Mouse (Mus musculus) limb, embryonic 11.5 days (tissue): Measurements from ENCODE around the gene Ppm1a. TPM values are rescaled to one million over a fixed set of nuclear protein-coding genes. Genes with fewer than 3 reads are reported as not detected.

Experiments used
- ATAC-seq: fragments of 200-750 bp; cut with Nextera tagmentation; 2 replicates; pipeline ENCODE4 v1.8.0; 2017; ENCODE audit warnings: low read depth; ENCODE audit not compliant: insufficient number of reproducible peaks, low FRiP score, low TSS enrichment
- DNase-seq: peaks from one replicate; pipeline ENCODE4 v3.0.0-alpha.2; 2015; ENCODE audit warnings: low spot score
- H3K27ac ChIP-seq: fragments of 300-500 bp; sonication (generic); replicated peaks from 2 replicates; pipeline ENCODE4 v1.5.1; 2014; ENCODE audit warnings: low read depth, mild to moderate bottlenecking, low read length
- H3K27me3 ChIP-seq: fragments of 300-500 bp; sonication (generic); 2 replicates; pipeline ENCODE4 v1.6.1; 2014; ENCODE audit warnings: mild to moderate bottlenecking, low read length, mixed read lengths; ENCODE audit not compliant: control insufficient read depth, insufficient read depth
- H3K36me3 ChIP-seq: fragments of 300-500 bp; sonication (generic); 2 replicates; pipeline ENCODE4 v1.6.1; 2014; ENCODE audit warnings: mild to moderate bottlenecking, low read length, moderate library complexity, mixed read lengths; ENCODE audit not compliant: control insufficient read depth, insufficient read depth
- H3K4me1 ChIP-seq: fragments of 300-500 bp; sonication (generic); 2 replicates; pipeline ENCODE4 v1.6.1; 2014; ENCODE audit warnings: low read length, mixed read lengths; ENCODE audit not compliant: control insufficient read depth, insufficient read depth
- H3K4me2 ChIP-seq: fragments of 300-500 bp; sonication (generic); 2 replicates; pipeline ENCODE4 v1.6.1; 2014; ENCODE audit warnings: low read depth, mild to moderate bottlenecking, moderate library complexity; ENCODE audit not compliant: severe bottlenecking
- H3K4me3 ChIP-seq: fragments of 300-500 bp; sonication (generic); 2 replicates; pipeline ENCODE4 v1.5.1; 2014; ENCODE audit warnings: low read depth, low read length
- H3K9ac ChIP-seq: fragments of 300-500 bp; sonication (generic); 2 replicates; pipeline ENCODE4 v1.6.1; 2014; ENCODE audit warnings: mild to moderate bottlenecking, low read length
- H3K9me3 ChIP-seq: fragments of 300-500 bp; sonication (generic); 2 replicates; pipeline ENCODE4 v1.6.1; 2016; ENCODE audit warnings: low read length; ENCODE audit not compliant: control insufficient read depth
- WGBS: fragments of 180-500 bp; shearing (Covaris S2); extraction: QIAGEN DNeasy Blood & Tissue Kit; methylation state at CpG from one replicate; pipeline ENCODE4 v1.1.7; 2014; 5-methylcytosine and 5-hydroxymethylcytosine counted together
- polyA plus RNA-seq: library from polyadenylated mRNA; unstranded; fragments of >200 nt; fragmentation: Nextera tagmentation; extraction: Ambion mirVana; gene quantifications from 2 replicates; pipeline ENCODE4 v1.2.1, GENCODE M21; 2014

The Ppm1a gene
- 63.4 and 69.1 TPM in 2 replicates for polyA plus RNA-seq

DNA sequence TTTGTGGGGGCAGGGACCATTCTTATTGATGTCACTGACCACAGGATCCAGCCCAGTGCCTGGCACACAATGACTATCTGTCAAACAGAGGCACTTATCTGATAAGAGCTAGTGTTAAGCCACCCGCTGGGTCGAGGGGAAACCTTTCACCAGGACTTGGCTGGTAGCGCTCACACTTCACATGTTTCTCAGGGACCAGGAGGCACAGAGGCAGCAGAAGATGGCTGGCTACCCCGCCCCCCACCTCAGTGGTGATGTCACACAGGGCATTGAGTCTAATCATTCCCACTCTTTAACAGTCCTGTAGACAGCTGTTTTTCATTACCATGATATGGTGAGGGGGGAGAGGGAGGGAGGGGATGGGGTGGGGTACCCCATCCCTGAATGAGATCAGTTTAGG is at the start of gene Ppm1a:
TSS of gene Ppm1a (plus strand) at position 370 of the 400 bp plus-strand sequence.
- Histone ChIP-seq H3K4me2 (no peak within 1 kb of the TSS), H3K4me1 (peaks cover 5% of the 10 kb centered on the region; the same call in 1 of the 2 replicates), H3K36me3 (no peaks in the 10 kb centered on the region), H3K27ac (no peak within 1 kb of the TSS), H3K27me3 (no peaks in the 10 kb centered on the region), H3K4me3 (no peak within 1 kb of the TSS), H3K9ac (no peak within 1 kb of the TSS), H3K9me3 (no peaks in the 10 kb centered on the region)
- ATAC-seq (no peak), DNase-seq (peak; percentile 70)
- 2% methylated on average over 4 of the region's 4 CpGs for WGBS

DNA sequence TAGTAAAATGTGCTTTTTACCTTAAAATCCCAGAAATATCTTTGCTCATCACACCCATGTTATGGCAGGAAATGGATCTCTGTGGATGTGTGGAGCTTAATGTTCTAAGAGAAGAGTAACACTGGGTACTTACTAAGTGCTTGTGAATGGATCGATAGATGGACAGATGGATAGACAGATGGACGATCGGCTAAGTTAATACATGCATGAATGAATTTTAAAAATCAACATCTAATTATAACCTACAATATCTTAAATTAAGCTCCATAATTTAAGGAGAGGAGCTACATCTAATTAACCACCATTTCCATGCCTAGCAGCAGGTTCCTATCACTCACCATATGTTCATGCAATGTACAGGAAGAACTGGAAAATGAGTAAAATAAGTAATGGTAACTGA is 47.3 kb upstream of the Ppm1a start:
- no peaks in the 10 kb centered on the region for H3K4me1 ChIP-seq
- ATAC-seq = no peak
- no peaks in the 10 kb centered on the region for H3K36me3 ChIP-seq
- no peak overlapping the region for H3K9ac ChIP-seq
- H3K27ac ChIP-seq = no peak overlapping the region
- no peaks in the 10 kb centered on the region for H3K9me3 ChIP-seq
- no peaks in the 10 kb centered on the region for H3K27me3 ChIP-seq
- H3K4me3 ChIP-seq = no peak overlapping the region
- 91% methylated on average over 3 of the region's 3 CpGs for WGBS
- no peak for DNase-seq
- no peak overlapping the region for H3K4me2 ChIP-seq

DNA sequence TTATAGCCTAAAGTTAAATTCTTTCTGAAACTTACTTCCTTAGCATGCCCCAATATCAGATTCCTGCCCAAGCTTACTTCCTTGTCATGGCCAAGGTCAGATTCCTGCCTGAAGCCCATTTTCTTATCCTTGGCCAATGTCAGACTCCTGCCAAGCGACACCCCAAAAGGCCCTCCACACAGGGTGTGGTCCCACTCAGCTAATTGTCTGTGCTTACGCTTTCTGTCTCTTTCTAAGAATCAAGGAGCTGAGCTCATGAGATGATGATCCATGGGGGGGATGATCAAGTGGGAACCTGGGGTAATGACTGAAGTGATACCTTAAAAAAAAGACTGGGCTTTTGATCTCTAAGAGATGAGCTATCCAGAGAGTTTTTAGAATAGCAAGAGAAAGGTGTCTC is 42.4 kb upstream of the Ppm1a start:
- 89% methylated on average over 2 of the region's 2 CpGs for WGBS
- no peak for ATAC-seq
- no peak overlapping the region for H3K4me3 ChIP-seq
- H3K27ac ChIP-seq = no peak overlapping the region
- no peaks in the 10 kb centered on the region for H3K27me3 ChIP-seq
- H3K9ac ChIP-seq = no peak overlapping the region
- no peaks in the 10 kb centered on the region for H3K4me1 ChIP-seq
- H3K9me3 ChIP-seq = no peaks in the 10 kb centered on the region
- DNase-seq = no peak
- no peak overlapping the region for H3K4me2 ChIP-seq
- no peaks in the 10 kb centered on the region for H3K36me3 ChIP-seq

DNA sequence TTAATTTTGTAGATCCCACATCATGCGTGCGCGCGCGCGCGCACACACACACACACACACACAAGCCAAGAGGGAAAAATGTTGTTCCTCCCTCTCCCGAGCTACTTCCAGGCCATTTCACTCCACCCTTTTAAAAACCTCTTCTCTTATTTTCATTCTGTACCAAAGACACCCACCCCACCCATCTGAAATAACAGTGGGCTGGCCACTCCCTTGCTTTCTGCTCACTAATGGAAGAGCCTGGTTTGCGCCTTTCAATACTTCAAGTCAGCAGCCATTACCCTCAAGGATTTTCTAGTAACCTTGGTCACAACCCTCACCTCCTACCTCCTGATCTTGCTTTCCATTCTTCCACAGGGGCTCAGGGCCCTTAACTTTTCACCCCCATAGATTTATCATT is 41.4 kb upstream of the Ppm1a start:
- no peak overlapping the region for H3K27ac ChIP-seq
- no peaks in the 10 kb centered on the region for H3K4me1 ChIP-seq
- H3K9me3 ChIP-seq = no peaks in the 10 kb centered on the region
- ATAC-seq (no peak), DNase-seq (no peak)
- no peaks in the 10 kb centered on the region for H3K27me3 ChIP-seq
- no peaks in the 10 kb centered on the region for H3K36me3 ChIP-seq
- no peak overlapping the region for H3K4me3 ChIP-seq
- H3K9ac ChIP-seq = no peak overlapping the region
- 96% methylated on average over 9 of the region's 9 CpGs for WGBS
- H3K4me2 ChIP-seq = no peak overlapping the region

DNA sequence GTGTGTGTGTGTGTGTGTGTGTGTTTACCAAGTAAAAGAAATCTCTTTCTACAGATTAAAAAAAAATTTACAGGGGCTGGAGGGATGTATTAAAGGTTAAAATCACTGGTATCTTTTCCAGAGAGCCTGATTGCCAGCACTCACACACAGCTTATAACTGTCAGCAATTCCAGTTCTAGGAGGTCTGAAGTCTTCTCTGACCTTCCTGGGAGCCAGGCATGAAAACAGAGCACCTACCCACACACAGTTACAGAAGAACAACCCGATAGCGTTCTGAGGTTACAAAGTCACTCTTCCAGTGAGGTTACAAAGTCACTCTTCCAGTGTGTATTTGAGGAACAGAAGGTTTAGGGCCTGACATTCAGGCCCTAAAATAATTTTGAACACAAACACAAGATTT is 38.2 kb upstream of the Ppm1a start:
- WGBS = 74% methylated on average over 2 of the region's 2 CpGs
- H3K36me3 ChIP-seq = no peaks in the 10 kb centered on the region
- no peak overlapping the region for H3K27ac ChIP-seq
- H3K9me3 ChIP-seq = no peaks in the 10 kb centered on the region
- DNase-seq = no peak
- no peak overlapping the region for H3K4me3 ChIP-seq
- no peaks in the 10 kb centered on the region for H3K27me3 ChIP-seq
- no peaks in the 10 kb centered on the region for H3K4me1 ChIP-seq
- no peak overlapping the region for H3K9ac ChIP-seq
- ATAC-seq = no peak
- no peak overlapping the region for H3K4me2 ChIP-seq

DNA sequence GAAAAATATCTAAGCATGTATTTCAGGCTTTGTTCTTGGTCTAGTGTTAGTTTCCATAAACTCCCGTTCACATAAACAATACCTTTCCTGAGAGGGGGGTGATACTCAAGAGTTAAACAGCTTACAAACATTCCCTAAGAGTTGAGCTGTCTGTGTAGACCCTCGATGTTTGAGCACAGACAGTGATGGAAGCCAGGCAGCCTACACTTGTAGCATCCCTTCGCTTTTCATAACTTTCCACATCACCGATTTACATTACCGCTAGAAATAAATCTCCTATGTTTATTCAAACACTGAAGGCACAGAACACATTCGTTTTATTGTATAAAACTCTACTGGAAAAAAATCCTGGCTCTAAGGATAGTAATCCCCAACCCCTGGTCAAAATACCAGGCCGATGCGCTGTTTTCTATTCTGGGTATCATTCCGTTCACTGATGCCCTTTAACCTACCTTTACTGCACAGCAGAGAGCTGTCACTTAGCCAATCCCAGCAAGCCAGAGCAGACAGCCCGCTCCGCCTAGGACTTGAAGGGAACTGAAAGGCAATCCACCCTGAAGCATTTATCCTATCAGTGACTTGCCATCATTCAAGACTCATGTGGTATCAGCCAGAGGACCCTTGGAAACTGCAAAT is 37.7 kb upstream of the Ppm1a start:
- WGBS = 83% methylated on average over 11 of the region's 11 CpGs
- H3K9ac ChIP-seq = no peak overlapping the region
- no peak for DNase-seq
- H3K9me3 ChIP-seq = no peaks in the 10 kb centered on the region
- H3K4me3 ChIP-seq = no peak overlapping the region
- no peaks in the 10 kb centered on the region for H3K27me3 ChIP-seq
- ATAC-seq = no peak
- no peak overlapping the region for H3K4me2 ChIP-seq
- H3K36me3 ChIP-seq = no peaks in the 10 kb centered on the region
- H3K4me1 ChIP-seq = no peaks in the 10 kb centered on the region
- no peak overlapping the region for H3K27ac ChIP-seq

DNA sequence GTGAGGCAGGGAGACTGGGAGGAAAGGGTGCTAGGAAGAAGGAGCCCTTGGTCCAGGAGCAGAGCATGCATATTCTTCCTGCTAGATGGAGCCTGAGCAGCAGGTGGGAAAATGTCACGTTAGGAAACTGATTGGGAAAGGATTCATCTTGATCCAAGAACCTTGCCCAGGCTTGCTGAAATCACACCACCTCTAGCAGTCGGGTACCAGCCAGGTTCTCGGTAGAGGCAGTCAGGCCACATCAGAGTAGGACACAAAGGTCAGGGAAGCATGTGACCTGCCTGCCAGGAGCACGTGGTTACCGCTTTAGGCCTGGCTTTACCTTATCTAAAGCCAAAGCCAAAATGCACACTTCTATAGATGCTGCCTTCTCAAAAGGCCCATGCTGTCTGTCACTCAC is 35.5 kb upstream of the Ppm1a start:
- no peak for DNase-seq
- H3K9ac ChIP-seq = no peak overlapping the region
- H3K36me3 ChIP-seq = no peaks in the 10 kb centered on the region
- no peaks in the 10 kb centered on the region for H3K9me3 ChIP-seq
- no peak overlapping the region for H3K4me2 ChIP-seq
- H3K27ac ChIP-seq = no peak overlapping the region
- H3K27me3 ChIP-seq = no peaks in the 10 kb centered on the region
- ATAC-seq = no peak
- no peak overlapping the region for H3K4me3 ChIP-seq
- H3K4me1 ChIP-seq = no peaks in the 10 kb centered on the region
- 81% methylated on average over 5 of the region's 5 CpGs for WGBS

DNA sequence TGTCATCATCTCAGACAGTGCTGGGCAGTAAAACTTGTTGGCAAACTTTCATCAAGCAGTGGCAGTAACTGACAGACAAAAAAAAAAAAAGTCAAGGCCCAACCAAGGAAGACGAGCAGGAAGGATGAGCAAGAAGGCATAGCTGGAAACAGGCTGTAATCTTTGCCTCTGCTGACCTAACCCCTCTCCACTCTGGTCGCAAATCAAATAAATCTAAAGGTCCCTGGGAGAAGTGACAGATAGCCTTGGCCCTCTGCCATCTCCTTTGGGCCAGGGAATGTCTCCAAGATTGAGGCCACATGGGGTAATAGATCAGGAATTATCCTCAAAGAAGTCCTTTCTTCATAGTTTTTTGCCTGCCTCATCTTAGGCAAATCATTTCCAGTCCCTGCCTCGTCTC is 33.3 kb upstream of the Ppm1a start:
- 34% methylated on average over 3 of the region's 3 CpGs for WGBS
- no peaks in the 10 kb centered on the region for H3K4me1 ChIP-seq
- H3K9ac ChIP-seq = no peak overlapping the region
- no peak for DNase-seq
- no peaks in the 10 kb centered on the region for H3K27me3 ChIP-seq
- H3K4me3 ChIP-seq = no peak overlapping the region
- no peaks in the 10 kb centered on the region for H3K36me3 ChIP-seq
- ATAC-seq = no peak
- no peaks in the 10 kb centered on the region for H3K9me3 ChIP-seq
- H3K27ac ChIP-seq = no peak overlapping the region
- no peak overlapping the region for H3K4me2 ChIP-seq

DNA sequence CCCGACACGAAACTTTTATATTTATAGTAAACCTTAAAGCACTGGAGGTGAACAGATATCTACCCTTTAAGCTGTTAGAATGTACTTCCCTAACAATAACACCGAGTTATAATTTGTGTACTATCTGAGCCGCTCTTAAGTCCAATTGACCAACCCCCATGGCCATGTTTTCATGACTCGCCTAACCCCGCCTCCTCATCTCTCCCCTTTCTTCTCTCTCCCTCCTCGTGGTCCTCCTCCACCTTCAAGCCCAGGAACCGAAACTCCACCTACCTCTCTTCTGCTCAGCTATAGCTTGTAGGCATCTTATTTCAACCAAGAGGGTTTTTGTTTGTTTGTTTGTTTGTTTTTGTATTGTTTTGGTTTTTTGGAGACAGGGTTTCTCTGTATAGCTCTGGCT is 30.2 kb upstream of the Ppm1a start:
- Histone ChIP-seq H3K4me3 (no peak overlapping the region), H3K27ac (no peak overlapping the region), H3K36me3 (no peaks in the 10 kb centered on the region), H3K9me3 (no peaks in the 10 kb centered on the region), H3K9ac (no peak overlapping the region), H3K27me3 (no peaks in the 10 kb centered on the region), H3K4me2 (no peak overlapping the region), H3K4me1 (no peaks in the 10 kb centered on the region)
- no peak for ATAC-seq
- no peak for DNase-seq
- WGBS = 85% methylated on average over 8 of the region's 8 CpGs
